Mouse (Mus musculus): Measurements from ENCODE around the gene Hnrnph2.

GRCm38 (mm10) chrX:134620254-134620865 lies 19.4 kb downstream of the Hnrnph2 start:
- TF ChIP-seq POLR2A (IDR thresholded peaks at IDR 0.05; ENCODE audit: insufficient read length, low read depth) (no peak), CEBPB (IDR thresholded peaks at IDR 0.05; ENCODE audit: insufficient read depth, poor library complexity, severe bottlenecking) (no peak), MAX (IDR thresholded peaks at IDR 0.05; ENCODE audit: low read depth) (no peak), MYOD1 (IDR thresholded peaks at IDR 0.05; ENCODE audit: control insufficient read depth in 1 of 3, insufficient read length in 2 of 3, low read depth in 2 of 3) (no peak), USF1 (IDR thresholded peaks at IDR 0.05; ENCODE audit: low read depth) (no peak), MYOG (IDR thresholded peaks at IDR 0.05; ENCODE audit: control insufficient read depth in 1 of 3, insufficient read depth in 1 of 3, insufficient read length in 2 of 3, low read depth in 2 of 3) (no peak), SRF (IDR thresholded peaks at IDR 0.05; ENCODE audit: control insufficient read depth, insufficient read length, low read depth) (no peak), E2F4 (IDR thresholded peaks at IDR 0.05; ENCODE audit: insufficient read depth) (no peak), POLR2AphosphoS2 (IDR thresholded peaks at IDR 0.05; ENCODE audit: insufficient read length, low read depth) (no peak), TCF12 (IDR thresholded peaks at IDR 0.05; ENCODE audit: insufficient read depth, poor library complexity, severe bottlenecking) (no peak), TCF3 (IDR thresholded peaks at IDR 0.05; ENCODE audit: insufficient read length, low read depth) (no peak)
